Mouse (Mus musculus) heart, embryonic 10.5 days (tissue): Measurements from ENCODE around the gene Gramd1c. TPM values are rescaled to one million over a fixed set of nuclear protein-coding genes. Genes with fewer than 3 reads are reported as not detected.

Experiments
- DNase-seq: peaks from one replicate; pipeline ENCODE4 v3.0.0-alpha.2; 2017; ENCODE audit warnings: low spot score
- H3K27ac ChIP-seq: fragments of 300-500 bp; sonication (generic); 2 replicates; pipeline ENCODE4 v1.5.1; 2016; ENCODE audit warnings: mild to moderate bottlenecking
- H3K27me3 ChIP-seq: fragments of 300-500 bp; sonication (generic); 2 replicates; pipeline ENCODE4 v1.6.1; 2016; ENCODE audit warnings: mild to moderate bottlenecking; ENCODE audit not compliant: poor library complexity, insufficient read depth, severe bottlenecking
- H3K36me3 ChIP-seq: fragments of 300-500 bp; sonication (generic); 2 replicates; pipeline ENCODE4 v1.6.1; 2016; ENCODE audit warnings: mild to moderate bottlenecking, moderate library complexity
- H3K4me1 ChIP-seq: fragments of 300-500 bp; sonication (generic); 2 replicates; pipeline ENCODE4 v1.6.1; 2016; ENCODE audit warnings: mild to moderate bottlenecking
- H3K4me3 ChIP-seq: fragments of 300-500 bp; sonication (generic); 2 replicates; pipeline ENCODE4 v1.5.1; 2016; ENCODE audit warnings: mild to moderate bottlenecking, moderate library complexity
- H3K9me3 ChIP-seq: fragments of 300-500 bp; sonication (generic); 2 replicates; pipeline ENCODE4 v1.6.1; 2016; ENCODE audit warnings: mild to moderate bottlenecking, moderate library complexity
- WGBS: fragments of 180-500 bp; shearing (Covaris S2); methylation state at CpG from one replicate; pipeline ENCODE4 v1.1.7; 2016; 5-methylcytosine and 5-hydroxymethylcytosine counted together
- polyA plus RNA-seq: library from polyadenylated mRNA; unstranded; fragments of >200 nt; fragmentation: Nextera tagmentation; extraction: Ambion mirVana; gene quantifications from 2 replicates; pipeline ENCODE4 v1.2.1, GENCODE M21; 2016

The Gramd1c gene
- polyA plus RNA-seq, 1 experiment from 2014 or later, result 8.1 TPM

GRCm38 (mm10) chr16:43972391-43972790 lies 90.8 kb downstream of the Gramd1c start:
- no peak overlapping the region for H3K27ac ChIP-seq
- H3K4me1 ChIP-seq, result no peaks in the 10 kb centered on the region
- no peak overlapping the region for H3K4me3 ChIP-seq
- peaks cover 3% of the 10 kb centered on the region; the same call in 1 of the 2 replicates for H3K36me3 ChIP-seq
- no peaks in the 10 kb centered on the region for H3K9me3 ChIP-seq
- 77% methylated on average over 2 of the region's 2 CpGs for WGBS
- peaks cover 12% of the 10 kb centered on the region; the same call in 1 of the 2 replicates for H3K27me3 ChIP-seq
- peak; percentile 66 for DNase-seq

- H3K27me3 ChIP-seq, result 0 out of 2 replicates have a peak, but pooled peaks cover 6% of the 10 kb centered on the region
- H3K9me3 ChIP-seq, result no peaks in the 10 kb centered on the region
- H3K4me1 ChIP-seq, result no peaks in the 10 kb centered on the region
- DNase-seq, result no peak
- WGBS, result 89% methylated on average over 9 of the region's 9 CpGs
- no peak overlapping the region for H3K4me3 ChIP-seq
- no peak overlapping the region for H3K27ac ChIP-seq
- peaks cover 3% of the 10 kb centered on the region; the same call in 1 of the 2 replicates for H3K36me3 ChIP-seq
Measured at GRCm38 (mm10) chr16:43971741-43972140, 91.4 kb downstream of the Gramd1c start.

GRCm38 (mm10) chr16:43971189-43971588 lies 92.0 kb downstream of the Gramd1c start:
- Histone ChIP-seq H3K4me1 (no peaks in the 10 kb centered on the region), H3K9me3 (no peaks in the 10 kb centered on the region), H3K27ac (no peak overlapping the region), H3K27me3 (0 out of 2 replicates have a peak, but pooled peaks cover under 1% of the 10 kb centered on the region), H3K4me3 (no peak overlapping the region), H3K36me3 (peaks cover 3% of the 10 kb centered on the region; the same call in 1 of the 2 replicates)
- 88% methylated on average over 11 of the region's 11 CpGs for WGBS
- DNase-seq, result no peak

- no peak for DNase-seq
- H3K4me1 ChIP-seq, result no peaks in the 10 kb centered on the region
- 89% methylated on average over 3 of the region's 3 CpGs for WGBS
- H3K27me3 ChIP-seq, result no peaks in the 10 kb centered on the region
- no peak overlapping the region for H3K4me3 ChIP-seq
- H3K36me3 ChIP-seq, result peaks cover 3% of the 10 kb centered on the region; the same call in 1 of the 2 replicates
- H3K9me3 ChIP-seq, result no peaks in the 10 kb centered on the region
- no peak overlapping the region for H3K27ac ChIP-seq
Measured at GRCm38 (mm10) chr16:43970426-43970825, 92.7 kb downstream of the Gramd1c start.

- WGBS, result 88% methylated on average over 13 of the region's 13 CpGs
- H3K4me1 ChIP-seq, result 0 out of 2 replicates have a peak, but pooled peaks cover 3% of the 10 kb centered on the region
- peaks cover 3% of the 10 kb centered on the region; the same call in 1 of the 2 replicates for H3K36me3 ChIP-seq
Measured at GRCm38 (mm10) chr16:43965781-43966389, 97.3 kb downstream of the Gramd1c start.

GRCm38 (mm10) chr16:43963780-43964179 lies 99.4 kb downstream of the Gramd1c start:
- H3K27me3 ChIP-seq, result no peaks in the 10 kb centered on the region
- 0 out of 2 replicates have a peak, but pooled peaks cover 3% of the 10 kb centered on the region for H3K4me1 ChIP-seq
- WGBS, result 83% methylated on average over 3 of the region's 3 CpGs
- no peak overlapping the region for H3K4me3 ChIP-seq
- no peak for DNase-seq
- no peak overlapping the region for H3K27ac ChIP-seq
- no peaks in the 10 kb centered on the region for H3K9me3 ChIP-seq
- peaks cover 7% of the 10 kb centered on the region; the same call in 1 of the 2 replicates for H3K36me3 ChIP-seq

More at GRCm38 (mm10) chr16:43965781-43966389, 97.3 kb downstream of the Gramd1c start:
- DNase-seq, result no peak
- no peaks in the 10 kb centered on the region for H3K9me3 ChIP-seq
- H3K4me3 ChIP-seq, result no peak overlapping the region
- no peak overlapping the region for H3K27ac ChIP-seq
- no peaks in the 10 kb centered on the region for H3K27me3 ChIP-seq

GRCm38 (mm10) chr16:43963291-43963690 lies 99.9 kb downstream of the Gramd1c start:
- 0 out of 2 replicates have a peak, but pooled peaks cover 4% of the 10 kb centered on the region for H3K36me3 ChIP-seq
- no peaks in the 10 kb centered on the region for H3K9me3 ChIP-seq
- H3K27ac ChIP-seq, result no peak overlapping the region
- no peaks in the 10 kb centered on the region for H3K27me3 ChIP-seq
- no peak overlapping the region for H3K4me3 ChIP-seq
- DNase-seq, result no peak
- 0 out of 2 replicates have a peak, but pooled peaks cover 3% of the 10 kb centered on the region for H3K4me1 ChIP-seq
- 88% methylated on average over 9 of the region's 9 CpGs for WGBS

- Histone ChIP-seq H3K9me3 (no peaks in the 10 kb centered on the region), H3K4me3 (no peak overlapping the region), H3K4me1 (no peaks in the 10 kb centered on the region), H3K27ac (no peak overlapping the region), H3K36me3 (peaks cover 6% of the 10 kb centered on the region; the same call in 1 of the 2 replicates), H3K27me3 (no peaks in the 10 kb centered on the region)
- no peak for DNase-seq
- WGBS, result 85% methylated on average over 4 of the region's 4 CpGs
Measured at GRCm38 (mm10) chr16:43958038-43958437, 105.1 kb downstream of the Gramd1c start.

- Histone ChIP-seq H3K27ac (no peak overlapping the region), H3K27me3 (no peaks in the 10 kb centered on the region), H3K4me3 (no peak overlapping the region), H3K9me3 (no peaks in the 10 kb centered on the region), H3K4me1 (no peaks in the 10 kb centered on the region), H3K36me3 (peaks cover 3% of the 10 kb centered on the region; the same call in 1 of the 2 replicates)
- 63% methylated on average over 6 of the region's 6 CpGs for WGBS
- no peak for DNase-seq
Measured at GRCm38 (mm10) chr16:43954913-43955312, 108.2 kb downstream of the Gramd1c start.

GRCm38 (mm10) chr16:43951591-43951990 lies 111.6 kb downstream of the Gramd1c start:
- Histone ChIP-seq H3K4me1 (no peaks in the 10 kb centered on the region), H3K36me3 (no peaks in the 10 kb centered on the region), H3K4me3 (no peak overlapping the region), H3K27me3 (no peaks in the 10 kb centered on the region), H3K9me3 (no peaks in the 10 kb centered on the region), H3K27ac (no peak overlapping the region)
- WGBS, result 60% methylated on average over 4 of the region's 4 CpGs
- DNase-seq, result no peak

GRCm38 (mm10) chr16:43945869-43946268 lies 117.3 kb downstream of the Gramd1c start:
- H3K27me3 ChIP-seq, result no peaks in the 10 kb centered on the region
- no peaks in the 10 kb centered on the region for H3K4me1 ChIP-seq
- H3K9me3 ChIP-seq, result no peaks in the 10 kb centered on the region
- no peak overlapping the region for H3K27ac ChIP-seq
- WGBS, result 80% methylated on average over 3 of the region's 3 CpGs
- H3K4me3 ChIP-seq, result no peak overlapping the region
- no peaks in the 10 kb centered on the region for H3K36me3 ChIP-seq
- no peak for DNase-seq

GRCm38 (mm10) chr16:43945351-43945750 lies 117.8 kb downstream of the Gramd1c start:
- Histone ChIP-seq H3K36me3 (no peaks in the 10 kb centered on the region), H3K4me1 (no peaks in the 10 kb centered on the region), H3K27me3 (no peaks in the 10 kb centered on the region), H3K27ac (no peak overlapping the region), H3K9me3 (no peaks in the 10 kb centered on the region), H3K4me3 (no peak overlapping the region)
- DNase-seq, result no peak
- WGBS, result 85% methylated on average over 3 of the region's 3 CpGs

GRCm38 (mm10) chr16:43940846-43941245 lies 122.3 kb downstream of the Gramd1c start:
- Histone ChIP-seq H3K4me3 (no peak overlapping the region), H3K9me3 (no peaks in the 10 kb centered on the region), H3K27ac (no peak overlapping the region), H3K27me3 (no peaks in the 10 kb centered on the region), H3K36me3 (0 out of 2 replicates have a peak, but pooled peaks cover 3% of the 10 kb centered on the region), H3K4me1 (no peaks in the 10 kb centered on the region)
- no peak for DNase-seq
- 89% methylated on average over 4 of the region's 4 CpGs for WGBS
